Mouse (Mus musculus) hindbrain, embryonic 14.5 days (tissue): ENCODE data around the gene Gm28230. TPM values are rescaled to one million over a fixed set of nuclear protein-coding genes. Genes with fewer than 3 reads are reported as not detected.

Experiments
- ATAC-seq: fragments of 200-750 bp; cut with Nextera tagmentation; 2 replicates; pipeline ENCODE4 v1.8.0; 2017; ENCODE audit warnings: moderate number of reproducible peaks, mild to moderate bottlenecking, moderate TSS enrichment, moderate library complexity; ENCODE audit not compliant: low FRiP score
- DNase-seq: peaks from one replicate; pipeline ENCODE4 v3.0.0-alpha.2; 2015; ENCODE audit warnings: low spot score
- H3K27ac ChIP-seq: fragments of 300-500 bp; sonication (generic); 2 replicates; pipeline ENCODE4 v1.5.1; 2014; ENCODE audit warnings: mild to moderate bottlenecking, moderate library complexity
- H3K27me3 ChIP-seq: fragments of 300-500 bp; sonication (generic); 2 replicates; pipeline ENCODE4 v1.6.1; 2014; ENCODE audit warnings: mild to moderate bottlenecking, low read length, mixed read lengths; ENCODE audit not compliant: control insufficient read depth, insufficient read depth
- H3K36me3 ChIP-seq: fragments of 300-500 bp; sonication (generic); replicated peaks from 2 replicates; pipeline ENCODE4 v1.6.1; 2014; ENCODE audit not compliant: control insufficient read depth, insufficient read depth
- H3K4me1 ChIP-seq: fragments of 300-500 bp; sonication (generic); replicated peaks from 2 replicates; pipeline ENCODE4 v1.6.1; 2014; ENCODE audit warnings: antibody characterized with exemption, low read length, mixed read lengths; ENCODE audit not compliant: control insufficient read depth, insufficient read depth
- H3K4me2 ChIP-seq: fragments of 300-500 bp; sonication (generic); replicated peaks from 2 replicates; pipeline ENCODE4 v1.6.1; 2014; ENCODE audit warnings: mild to moderate bottlenecking, moderate library complexity
- H3K4me3 ChIP-seq: fragments of 300-500 bp; sonication (generic); replicated peaks from 2 replicates; pipeline ENCODE4 v1.5.1; 2014; ENCODE audit warnings: mild to moderate bottlenecking, low read length
- H3K9ac ChIP-seq: fragments of 300-500 bp; sonication (generic); 2 replicates; pipeline ENCODE4 v1.6.1; 2014
- H3K9me3 ChIP-seq: fragments of 300-500 bp; sonication (generic); 2 replicates; pipeline ENCODE4 v1.6.1; 2016; ENCODE audit warnings: low read length; ENCODE audit not compliant: control insufficient read depth
- WGBS: fragments of 180-500 bp; shearing (Covaris S2); extraction: QIAGEN DNeasy Blood & Tissue Kit; methylation state at CpG from one replicate; pipeline ENCODE4 v1.1.7; 2014; 5-methylcytosine and 5-hydroxymethylcytosine counted together
- polyA plus RNA-seq: library from polyadenylated mRNA; unstranded; fragments of >200 nt; fragmentation: Nextera tagmentation; extraction: Ambion mirVana; gene quantifications from 2 replicates; pipeline ENCODE4 v1.2.1, GENCODE M21; 2014

Gene Gm28230
- polyA plus RNA-seq = 0.82 and 1.3 TPM in 2 replicates

DNA sequence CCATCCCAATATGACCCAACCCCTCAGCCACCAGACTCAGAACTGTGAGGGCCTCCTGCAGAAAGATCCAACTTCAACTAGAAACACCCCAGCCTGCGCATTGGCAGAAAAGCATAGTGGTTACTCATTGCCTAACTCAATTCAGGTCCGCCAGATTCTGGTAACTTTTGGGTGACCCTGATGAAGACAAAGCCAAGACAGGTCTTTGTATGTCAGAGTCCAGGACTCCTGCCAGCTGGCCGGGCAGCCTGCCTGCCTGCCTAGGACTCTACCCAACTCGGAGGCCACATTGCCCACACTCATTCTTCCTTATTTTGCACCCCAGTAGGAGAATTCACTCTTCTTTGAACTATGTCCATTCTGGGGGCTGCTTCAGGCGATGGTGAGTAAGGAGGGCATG, at the start of gene Gm28230:
Gene Gm28230, plus strand, starts transcription at position 178 of the 400 bp plus-strand sequence.
- Histone ChIP-seq H3K9ac (peak within 1 kb of the TSS; percentile 75), H3K9me3 (no peaks in the 10 kb centered on the region), H3K27ac (peak within 1 kb of the TSS; percentile 91), H3K4me2 (peak within 1 kb of the TSS; percentile 82), H3K36me3 (no peaks in the 10 kb centered on the region), H3K27me3 (peaks cover 97% of the 10 kb centered on the region), H3K4me1 (peaks cover 14% of the 10 kb centered on the region), H3K4me3 (peak within 1 kb of the TSS; percentile 42)
- DNase-seq = no peak
- WGBS = 5% methylated on average over 5 of the region's 5 CpGs
- peak; percentile 42 for ATAC-seq

- no peak overlapping the region for H3K9ac ChIP-seq
- no peak for ATAC-seq
- 6% methylated on average over 2 of the region's 2 CpGs for WGBS
- DNase-seq = no peak
- H3K9me3 ChIP-seq = no peaks in the 10 kb centered on the region
- peaks cover 100% of the 10 kb centered on the region for H3K27me3 ChIP-seq
- H3K36me3 ChIP-seq = no peaks in the 10 kb centered on the region
- no peak overlapping the region for H3K4me3 ChIP-seq
- H3K4me2 ChIP-seq = no peak overlapping the region
- no peak overlapping the region for H3K27ac ChIP-seq
- no peaks in the 10 kb centered on the region; the same call in 1 of the 2 replicates for H3K4me1 ChIP-seq
Observed at GRCm38 (mm10) chr2:74677106-74677505, 49.4 kb upstream of the Gm28230 start.

DNA sequence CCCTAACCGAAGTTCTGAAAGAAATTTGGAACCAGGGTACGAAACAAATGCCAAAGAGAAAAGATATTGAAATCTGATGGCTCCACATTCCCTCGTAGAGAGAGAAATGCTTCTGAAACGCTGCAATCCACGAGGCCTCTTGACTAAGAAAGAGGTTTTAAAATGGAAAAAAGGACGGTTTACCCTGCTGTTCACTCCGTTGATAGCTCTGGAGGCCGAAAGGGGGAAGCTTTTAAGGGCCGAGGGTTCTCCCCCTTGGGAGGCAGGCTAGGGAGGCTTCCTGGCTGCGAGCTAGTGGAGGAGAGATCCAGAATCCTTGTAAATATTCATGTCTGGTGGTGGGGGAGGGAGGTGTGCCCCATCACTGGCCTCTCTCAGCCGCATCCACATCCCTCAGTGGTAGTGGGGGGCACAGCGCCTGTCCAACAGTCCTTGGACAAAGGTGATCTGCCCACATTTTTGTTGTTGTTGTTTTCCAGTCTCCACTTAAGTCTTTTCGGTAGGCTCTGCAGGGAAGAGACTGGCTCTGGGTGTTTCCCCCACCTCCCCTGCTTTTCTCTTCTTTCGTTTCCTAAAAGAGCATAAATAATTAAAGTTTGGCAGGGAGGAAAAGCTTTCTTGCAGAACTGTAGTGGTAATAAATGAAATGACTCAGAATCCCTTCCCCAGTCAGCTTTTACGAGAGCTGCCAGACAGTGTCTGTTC, 47.5 kb upstream of the Gm28230 start, which contains the start of gene Hoxd11:
Gene Hoxd11, plus strand, starts transcription at position 667 of the 705 bp plus-strand sequence.
- 2% methylated on average over 15 of the region's 15 CpGs for WGBS
- ATAC-seq = no peak
- Histone ChIP-seq H3K27ac (no peak within 1 kb of the TSS), H3K27me3 (peaks cover 99% of the 10 kb centered on the region), H3K9ac (no peak within 1 kb of the TSS), H3K4me3 (no peak within 1 kb of the TSS), H3K9me3 (no peaks in the 10 kb centered on the region), H3K4me2 (no peak within 1 kb of the TSS), H3K4me1 (no peaks in the 10 kb centered on the region), H3K36me3 (no peaks in the 10 kb centered on the region)
- DNase-seq = no peak

DNA sequence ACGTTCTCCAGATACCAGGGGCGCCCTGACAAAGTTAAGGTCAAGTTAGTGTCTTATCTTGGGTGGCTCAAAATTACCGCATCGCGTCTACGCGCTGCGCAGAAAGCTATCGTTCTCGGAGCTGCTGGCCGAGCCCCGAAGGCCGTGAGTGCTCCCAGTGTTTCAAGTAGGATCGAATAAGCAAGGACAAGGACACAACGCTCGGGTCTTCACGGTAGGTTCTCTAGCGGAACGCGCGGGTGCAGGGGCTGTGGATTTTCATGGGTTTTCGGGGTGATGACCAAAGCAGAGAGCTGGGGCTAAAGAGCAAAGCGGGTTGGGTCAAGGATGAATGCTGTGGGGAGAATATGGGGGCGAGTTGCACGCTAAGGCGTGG, 46.9 kb upstream of the Gm28230 start:
- under 1% methylated on average over 26 of the region's 26 CpGs for WGBS
- Histone ChIP-seq H3K9ac (no peak overlapping the region), H3K4me1 (no peaks in the 10 kb centered on the region), H3K4me3 (no peak overlapping the region), H3K27ac (no peak overlapping the region), H3K36me3 (no peaks in the 10 kb centered on the region), H3K9me3 (no peaks in the 10 kb centered on the region), H3K4me2 (no peak overlapping the region), H3K27me3 (peaks cover 99% of the 10 kb centered on the region)
- DNase-seq (no peak), ATAC-seq (no peak)

- no peak for DNase-seq
- under 1% methylated on average over 23 of the region's 23 CpGs for WGBS
- Histone ChIP-seq H3K9ac (no peak overlapping the region), H3K9me3 (no peaks in the 10 kb centered on the region), H3K27me3 (peaks cover 99% of the 10 kb centered on the region), H3K4me1 (no peaks in the 10 kb centered on the region), H3K4me2 (no peak overlapping the region), H3K27ac (no peak overlapping the region), H3K36me3 (no peaks in the 10 kb centered on the region), H3K4me3 (no peak overlapping the region)
- ATAC-seq = no peak
Observed at GRCm38 (mm10) chr2:74679980-74680379, 46.5 kb upstream of the Gm28230 start.

DNA sequence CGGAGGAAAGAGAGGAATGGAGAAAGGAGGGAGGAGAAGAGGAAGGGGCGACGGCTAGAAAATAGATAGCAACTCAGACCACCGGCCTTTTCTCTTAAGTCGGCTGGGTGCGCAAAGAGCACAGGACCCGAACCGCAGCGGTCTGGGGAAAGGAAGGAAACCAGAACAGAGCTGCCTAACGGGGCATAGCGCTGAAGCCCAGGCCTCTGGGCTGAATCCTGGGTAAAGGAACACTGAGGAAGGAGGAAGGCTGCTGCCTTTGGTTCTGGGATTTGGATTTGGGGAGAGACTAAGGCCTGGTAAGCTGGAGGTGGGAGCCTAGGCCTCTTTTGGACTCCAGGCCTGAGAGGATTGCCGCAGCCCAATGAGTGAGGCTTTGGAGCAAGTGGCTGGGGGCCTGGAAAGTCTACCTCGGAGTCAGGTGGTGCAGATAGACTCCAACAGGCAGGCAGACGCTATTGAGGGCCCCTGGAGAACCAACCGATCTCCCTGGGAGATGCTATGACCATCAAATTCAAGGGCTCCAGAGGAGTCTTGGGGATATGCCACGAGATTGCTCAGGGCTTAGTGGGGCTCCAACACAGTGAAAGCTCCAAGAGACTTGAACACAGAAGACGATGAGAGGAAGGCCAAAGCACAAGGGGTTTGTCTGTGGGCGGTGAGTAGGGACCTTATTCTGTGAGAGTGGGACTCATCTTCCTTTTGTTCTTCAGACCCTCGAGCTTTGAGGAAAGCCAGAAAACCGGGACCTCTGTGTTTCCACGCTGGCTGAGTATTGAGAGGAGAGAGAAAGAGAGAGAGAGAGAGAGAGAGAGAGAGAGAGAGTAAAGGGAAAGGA, 45.7 kb upstream of the Gm28230 start:
- H3K27me3 ChIP-seq = peaks cover 99% of the 10 kb centered on the region
- H3K27ac ChIP-seq = no peak overlapping the region
- H3K36me3 ChIP-seq = no peaks in the 10 kb centered on the region
- no peaks in the 10 kb centered on the region for H3K9me3 ChIP-seq
- H3K4me2 ChIP-seq = no peak overlapping the region
- no peak for DNase-seq
- no peaks in the 10 kb centered on the region for H3K4me1 ChIP-seq
- no peak for ATAC-seq
- no peak overlapping the region for H3K4me3 ChIP-seq
- WGBS = 1% methylated on average over 21 of the region's 21 CpGs
- H3K9ac ChIP-seq = no peak overlapping the region

GRCm38 (mm10) chr2:74681594-74682531, 44.7 kb upstream of the Gm28230 start:
- Histone ChIP-seq H3K4me1 (no peaks in the 10 kb centered on the region), H3K27ac (no peak overlapping the region), H3K4me3 (no peak overlapping the region), H3K9ac (no peak overlapping the region), H3K9me3 (no peaks in the 10 kb centered on the region), H3K27me3 (peaks cover 99% of the 10 kb centered on the region), H3K4me2 (no peak overlapping the region), H3K36me3 (no peaks in the 10 kb centered on the region)
- ATAC-seq (no peak), DNase-seq (no peak)
- under 1% methylated on average over 70 of the region's 78 CpGs for WGBS

GRCm38 (mm10) chr2:74682796-74683195, 43.7 kb upstream of the Gm28230 start:
- Histone ChIP-seq H3K4me1 (no peaks in the 10 kb centered on the region), H3K27me3 (peaks cover 99% of the 10 kb centered on the region), H3K27ac (no peak overlapping the region), H3K4me2 (peak overlapping the region; percentile 15; the same call in 1 of the 2 replicates), H3K9ac (no peak overlapping the region), H3K36me3 (no peaks in the 10 kb centered on the region), H3K9me3 (no peaks in the 10 kb centered on the region), H3K4me3 (no peak overlapping the region)
- no peak for DNase-seq
- no peak for ATAC-seq
- WGBS = 1% methylated on average over 49 of the region's 51 CpGs
